Mouse (Mus musculus): ENCODE data around the gene Tma7. TPM values are rescaled to one million over a fixed set of nuclear protein-coding genes. Genes with fewer than 3 reads are reported as not detected.

Gene Tma7
- total and polyA plus RNA-seq, 3 experiments: 255 to 529 (median 336) TPM

GRCm38 (mm10) chr9:109084922-109085321, 2.5 kb upstream of the Tma7 start:
- in situ Hi-C loops (cut with MboI; ENCODE audit: low pct_ligation_motif_present, low pct_unique_long_range_greater_than_20kb, low sequenced_read_pairs) (loop anchor here (5.0 kb wide), 1 partner anchor 32 kb away; no protein-coding TSS in a partner anchor), dilution Hi-C loops (cut with MboI; ENCODE audit: extremely low pct_ligation_motif_present, extremely low pct_unique_long_range_greater_than_20kb, low sequenced_read_pairs) (no loop called here)
- peak; percentile 63 for DNase-seq (ENCODE audit: extremely low read depth)
- Histone ChIP-seq H3K36me3 (replicated peaks in 1 of 2; ENCODE audit: control insufficient read depth in 1 of 2, insufficient read depth in 1 of 2, low read length in 1 of 2) (peaks cover 6 to 39% of the 10 kb centered on the region in 2 experiments), H3K27ac (ENCODE audit: insufficient read depth, low read depth) (no peak overlapping the region), H3K79me2 (replicated peaks; ENCODE audit: control insufficient read depth, extremely low read depth, insufficient read depth, poor library complexity, severe bottlenecking) (peaks cover 24% of the 10 kb centered on the region), H3K4me1 (ENCODE audit: control insufficient read depth in 1 of 2, insufficient read depth in 2 of 2) (peaks cover 2 to 31% of the 10 kb centered on the region in 2 experiments; a peak in 3 of 4 replicates), H3K27me3 (replicated peaks) (no peaks in the 10 kb centered on the region), H3K9me3 (replicated peaks; ENCODE audit: low read length) (no peaks in the 10 kb centered on the region), H3K4me3 (replicated peaks in 1 of 3; ENCODE audit: low read depth in 2 of 3, low read length in 2 of 3, poor library complexity in 1 of 3) (no peak overlapping the region), H3K9ac (ENCODE audit: insufficient read depth, low read depth) (no peak overlapping the region), H3K4me2 (ENCODE audit: insufficient read depth, low read depth, poor library complexity, severe bottlenecking) (no peak overlapping the region)
- TF ChIP-seq POLR2AphosphoS2 (IDR thresholded peaks at IDR 0.05; ENCODE audit: low read depth, low read length) (no peak), E2F4 (IDR thresholded peaks at IDR 0.05; ENCODE audit: insufficient replicate concordance, low read depth, low read length) (no peak), MYC (IDR thresholded peaks at IDR 0.05; ENCODE audit: low read depth, low read length) (0 out of 2 replicates have a peak, but pooled peaks have one; percentile 20), SMC3 (IDR thresholded peaks at IDR 0.05; ENCODE audit: low read depth, low read length) (peak; percentile 53), CTCF (conservative IDR thresholded peaks at IDR 0.05 in 1 of 2, IDR thresholded peaks at IDR 0.05 in 1 of 2; ENCODE audit: low read depth in 2 of 2, low read length in 2 of 2) (peak; percentile 31 to 75; a peak in 3 of 4 replicates), RAD21 (IDR thresholded peaks at IDR 0.05; ENCODE audit: low read depth, low read length) (peak; percentile 66)

GRCm38 (mm10) chr9:109081749-109082123, 651 bp downstream of the Tma7 start:
- H3K9ac ChIP-seq (ENCODE audit: insufficient read depth, low read depth): peak overlapping the region; percentile 87
- peaks cover 2 to 31% of the 10 kb centered on the region in 2 experiments; a peak in 3 of 4 replicates for H3K4me1 ChIP-seq (ENCODE audit: control insufficient read depth in 1 of 2, insufficient read depth in 2 of 2)
- peaks cover 9 to 39% of the 10 kb centered on the region in 2 experiments for H3K36me3 ChIP-seq (replicated peaks in 1 of 2; ENCODE audit: control insufficient read depth in 1 of 2, insufficient read depth in 1 of 2, low read length in 1 of 2)
- H3K79me2 ChIP-seq (replicated peaks; ENCODE audit: control insufficient read depth, extremely low read depth, insufficient read depth, poor library complexity, severe bottlenecking): peaks cover 27% of the 10 kb centered on the region
- TF ChIP-seq SIN3A (IDR thresholded peaks at IDR 0.05; ENCODE audit: low read length) (no peak), MEF2A (IDR thresholded peaks at IDR 0.05; ENCODE audit: borderline replicate concordance, low read depth, low read length) (no peak), MAFK (IDR thresholded peaks at IDR 0.05; ENCODE audit: insufficient replicate concordance, low read length) (no peak)
- DNase-seq (ENCODE audit: extremely low read depth): no peak
- H3K27ac ChIP-seq (ENCODE audit: insufficient read depth, low read depth): no peak overlapping the region
- no peaks in the 10 kb centered on the region for H3K27me3 ChIP-seq (replicated peaks)
- peak overlapping the region; percentile 79; the same call in 1 of the 2 replicates for H3K4me2 ChIP-seq (ENCODE audit: insufficient read depth, low read depth, poor library complexity, severe bottlenecking)
- no peaks in the 10 kb centered on the region for H3K9me3 ChIP-seq (replicated peaks; ENCODE audit: low read length)
- dilution Hi-C loops (cut with MboI; ENCODE audit: extremely low pct_ligation_motif_present, extremely low pct_unique_long_range_greater_than_20kb, low sequenced_read_pairs) (no loop called here), in situ Hi-C loops (cut with MboI; ENCODE audit: low pct_ligation_motif_present, low pct_unique_long_range_greater_than_20kb, low sequenced_read_pairs) (loop anchor here (5.0 kb wide), 1 partner anchor 36 kb away; no protein-coding TSS in a partner anchor)
- H3K4me3 ChIP-seq (replicated peaks in 1 of 3; ENCODE audit: low read depth in 2 of 3, low read length in 2 of 3, poor library complexity in 1 of 3): peak overlapping the region; percentile 82 to 86 (median 84)

- Histone ChIP-seq H3K27ac (ENCODE audit: insufficient read depth, low read depth) (no peak overlapping the region), H3K4me1 (ENCODE audit: control insufficient read depth in 1 of 2, insufficient read depth in 2 of 2) (peaks cover 2 to 32% of the 10 kb centered on the region in 2 experiments; a peak in 3 of 4 replicates), H3K27me3 (replicated peaks) (no peaks in the 10 kb centered on the region), H3K79me2 (replicated peaks; ENCODE audit: control insufficient read depth, extremely low read depth, insufficient read depth, poor library complexity, severe bottlenecking) (peaks cover 27% of the 10 kb centered on the region), H3K4me2 (ENCODE audit: insufficient read depth, low read depth, poor library complexity, severe bottlenecking) (peak overlapping the region; percentile 79; the same call in 1 of the 2 replicates), H3K36me3 (replicated peaks in 1 of 2; ENCODE audit: control insufficient read depth in 1 of 2, insufficient read depth in 1 of 2, low read length in 1 of 2) (peaks cover 9 to 37% of the 10 kb centered on the region in 2 experiments), H3K9me3 (replicated peaks; ENCODE audit: low read length) (no peaks in the 10 kb centered on the region), H3K9ac (ENCODE audit: insufficient read depth, low read depth) (0 out of 2 replicates have a peak overlapping the region, but pooled peaks have one; percentile 87), H3K4me3 (replicated peaks in 1 of 3; ENCODE audit: low read depth in 2 of 3, low read length in 2 of 3, poor library complexity in 1 of 3) (no peak overlapping the region)
- no peak for DNase-seq (ENCODE audit: extremely low read depth)
- dilution Hi-C loops (cut with MboI; ENCODE audit: extremely low pct_ligation_motif_present, extremely low pct_unique_long_range_greater_than_20kb, low sequenced_read_pairs): no loop called here
- in situ Hi-C loops (cut with MboI; ENCODE audit: low pct_ligation_motif_present, low pct_unique_long_range_greater_than_20kb, low sequenced_read_pairs): loop anchor here (5.0 kb wide), 1 partner anchor 37 kb away; no protein-coding TSS in a partner anchor
- no peak for TF ChIP-seq USF2 (conservative IDR thresholded peaks at IDR 0.05; ENCODE audit: low read depth, low read length)
Observed at GRCm38 (mm10) chr9:109080516-109080915, 1.9 kb downstream of the Tma7 start.

Measured in CH12.LX (cell line).